Mouse (Mus musculus) kidney, postnatal 0 days (tissue): ENCODE results near the gene Ptafr. TPM values are rescaled to one million over a fixed set of nuclear protein-coding genes. Genes with fewer than 3 reads are reported as not detected.
A peak's percentile ranks its signal among the peaks of the same experiment; 100 is the strongest.

ENCODE experiments used
- ATAC-seq: fragments of 200-750 bp; cut with Nextera tagmentation; replicated peaks from 2 replicates; pipeline ENCODE4 v1.8.0; 2017; ENCODE audit warnings: low read depth, moderate number of reproducible peaks, moderate TSS enrichment, moderate library complexity; ENCODE audit not compliant: low FRiP score
- DNase-seq: peaks from one replicate; pipeline ENCODE4 v3.0.0-alpha.2; 2016; ENCODE audit warnings: low spot score
- H3K27ac ChIP-seq: fragments of 300-500 bp; sonication (generic); 2 replicates; pipeline ENCODE4 v1.5.1; 2014; ENCODE audit warnings: mild to moderate bottlenecking
- H3K27me3 ChIP-seq: fragments of 300-500 bp; sonication (generic); 2 replicates; pipeline ENCODE4 v1.6.1; 2014; ENCODE audit warnings: low read length, mixed read lengths; ENCODE audit not compliant: insufficient read depth
- H3K36me3 ChIP-seq: fragments of 300-500 bp; sonication (generic); 2 replicates; pipeline ENCODE4 v1.6.1; 2014; ENCODE audit warnings: low read length, mixed read lengths; ENCODE audit not compliant: insufficient read depth
- H3K4me1 ChIP-seq: fragments of 300-500 bp; sonication (generic); replicated peaks from 2 replicates; pipeline ENCODE4 v1.6.1; 2014; ENCODE audit warnings: antibody characterized with exemption, low read length, mixed read lengths; ENCODE audit not compliant: insufficient read depth
- H3K4me2 ChIP-seq: fragments of 300-500 bp; sonication (generic); 2 replicates; pipeline ENCODE4 v1.6.1; 2014; ENCODE audit warnings: mild to moderate bottlenecking, low read length, moderate library complexity, mixed read lengths
- H3K4me3 ChIP-seq: fragments of 300-500 bp; sonication (generic); replicated peaks from 2 replicates; pipeline ENCODE4 v1.5.1; 2014; ENCODE audit warnings: low read depth, low read length
- H3K9ac ChIP-seq: fragments of 300-500 bp; sonication (generic); 2 replicates; pipeline ENCODE4 v1.6.1; 2014; ENCODE audit warnings: low read depth, low read length
- H3K9me3 ChIP-seq: fragments of 300-500 bp; sonication (generic); replicated peaks from 2 replicates; pipeline ENCODE4 v1.6.1; 2016; ENCODE audit warnings: low read length, inconsistent platforms, mixed read lengths
- CTCF ChIP-seq: IDR thresholded peaks from 2 replicates; pipeline ENCODE4 v1.5.1; 2016; ENCODE audit warnings: antibody characterized with exemption, low read depth, mild to moderate bottlenecking, moderate library complexity
- WGBS: fragments of 180-500 bp; shearing (Covaris S2); extraction: QIAGEN DNeasy Blood & Tissue Kit; methylation state at CpG from one replicate; pipeline ENCODE4 v1.1.7; 2014; 5-methylcytosine and 5-hydroxymethylcytosine counted together
- polyA plus RNA-seq: library from polyadenylated mRNA; unstranded; fragments of >200 nt; fragmentation: Nextera tagmentation; extraction: Ambion mirVana; gene quantifications from 2 replicates; pipeline ENCODE4 v1.2.1, GENCODE M21; 2015

Ptafr gene
- 0.64 and 0.75 TPM in 2 replicates for polyA plus RNA-seq

- H3K4me3 ChIP-seq = no peak within 1 kb of the TSS
- no peaks in the 10 kb centered on the region for H3K36me3 ChIP-seq
- 26% methylated on average over 4 of the region's 4 CpGs for WGBS
- H3K9ac ChIP-seq = no peak within 1 kb of the TSS
- no peak for TF ChIP-seq CTCF
- H3K9me3 ChIP-seq = no peaks in the 10 kb centered on the region
- H3K27me3 ChIP-seq = no peaks in the 10 kb centered on the region
- no peak within 1 kb of the TSS for H3K4me2 ChIP-seq
- no peak for ATAC-seq
- H3K4me1 ChIP-seq = no peaks in the 10 kb centered on the region
- H3K27ac ChIP-seq = no peak within 1 kb of the TSS
- no peak for DNase-seq
Observed at GRCm38 (mm10) chr4:132563965-132564364, at the start of gene Ptafr. Gene Ptafr, plus strand, starts transcription at chr4:132564067.

- DNase-seq = peak; percentile 95
- H3K9me3 ChIP-seq = no peaks in the 10 kb centered on the region
- WGBS = under 1% methylated on average over 21 of the region's 21 CpGs
- 0 out of 2 replicates have a peak, but pooled peaks cover 3% of the 10 kb centered on the region for H3K4me1 ChIP-seq
- H3K4me3 ChIP-seq = peak overlapping the region; percentile 38
- TF ChIP-seq CTCF = peak; percentile 94
- H3K27me3 ChIP-seq = no peaks in the 10 kb centered on the region
- peak overlapping the region; percentile 85 for H3K4me2 ChIP-seq
- H3K9ac ChIP-seq = peak overlapping the region; percentile 44; the same call in 1 of the 2 replicates
- H3K36me3 ChIP-seq = no peaks in the 10 kb centered on the region
- H3K27ac ChIP-seq = peak overlapping the region; percentile 92
- ATAC-seq = no peak
Observed at GRCm38 (mm10) chr4:132514555-132515135, 49.2 kb upstream of the Ptafr start.

- peak; percentile 100 for DNase-seq
- Histone ChIP-seq H3K9ac (peak overlapping the region; percentile 44; the same call in 1 of the 2 replicates), H3K36me3 (no peaks in the 10 kb centered on the region), H3K27ac (peak overlapping the region; percentile 92), H3K4me2 (peak overlapping the region; percentile 85), H3K4me1 (0 out of 2 replicates have a peak, but pooled peaks cover 3% of the 10 kb centered on the region), H3K9me3 (no peaks in the 10 kb centered on the region), H3K27me3 (no peaks in the 10 kb centered on the region), H3K4me3 (peak overlapping the region; percentile 38)
- WGBS = 21% methylated on average over 22 of the region's 22 CpGs
- ATAC-seq = peak; percentile 93
- no peak for TF ChIP-seq CTCF
Observed at GRCm38 (mm10) chr4:132515369-132516155, 48.3 kb upstream of the Ptafr start.

GRCm38 (mm10) chr4:132518066-132518465, 45.8 kb upstream of the Ptafr start:
- H3K9me3 ChIP-seq = no peaks in the 10 kb centered on the region
- TF ChIP-seq CTCF = no peak
- peak; percentile 58 for DNase-seq
- ATAC-seq = peak; percentile 59
- no peaks in the 10 kb centered on the region for H3K36me3 ChIP-seq
- peak overlapping the region; percentile 83 for H3K27ac ChIP-seq
- H3K4me3 ChIP-seq = no peak overlapping the region
- no peaks in the 10 kb centered on the region for H3K27me3 ChIP-seq
- WGBS = 53% methylated on average over 8 of the region's 8 CpGs
- no peak overlapping the region for H3K4me2 ChIP-seq
- 0 out of 2 replicates have a peak, but pooled peaks cover 3% of the 10 kb centered on the region for H3K4me1 ChIP-seq
- no peak overlapping the region for H3K9ac ChIP-seq

GRCm38 (mm10) chr4:132519188-132519587, 44.7 kb upstream of the Ptafr start:
- Histone ChIP-seq H3K4me2 (no peak overlapping the region), H3K27ac (no peak overlapping the region), H3K9ac (no peak overlapping the region), H3K4me1 (no peaks in the 10 kb centered on the region), H3K9me3 (no peaks in the 10 kb centered on the region), H3K4me3 (no peak overlapping the region), H3K36me3 (no peaks in the 10 kb centered on the region), H3K27me3 (no peaks in the 10 kb centered on the region)
- 92% methylated on average over 3 of the region's 3 CpGs for WGBS
- DNase-seq (no peak), ATAC-seq (no peak)
- TF ChIP-seq CTCF = no peak

GRCm38 (mm10) chr4:132524321-132524741, 39.5 kb upstream of the Ptafr start:
- 0 out of 2 replicates have a peak, but pooled peaks cover 5% of the 10 kb centered on the region for H3K4me1 ChIP-seq
- ATAC-seq (no peak), DNase-seq (peak; percentile 37)
- H3K9ac ChIP-seq = no peak overlapping the region
- no peaks in the 10 kb centered on the region for H3K9me3 ChIP-seq
- no peaks in the 10 kb centered on the region for H3K27me3 ChIP-seq
- H3K4me3 ChIP-seq = no peak overlapping the region
- H3K36me3 ChIP-seq = no peaks in the 10 kb centered on the region
- H3K27ac ChIP-seq = peak overlapping the region; percentile 40; the same call in 1 of the 2 replicates
- no peak overlapping the region for H3K4me2 ChIP-seq
- peak; percentile 41; the same call in 1 of the 2 replicates for TF ChIP-seq CTCF
- 23% methylated on average over 11 of the region's 11 CpGs for WGBS
